Mouse (Mus musculus) neural tube, embryonic 15.5 days (tissue): ENCODE measurements around the gene Ophn1. TPM values are rescaled to one million over a fixed set of nuclear protein-coding genes. Genes with fewer than 3 reads are reported as not detected.

ENCODE experiments used
- ATAC-seq: fragments of 200-750 bp; cut with Nextera tagmentation; 2 replicates; pipeline ENCODE4 v1.8.0; 2017; ENCODE audit warnings: mild to moderate bottlenecking, moderate TSS enrichment, moderate library complexity; ENCODE audit not compliant: low FRiP score
- H3K27ac ChIP-seq: fragments of 300-500 bp; sonication (generic); replicated peaks from 2 replicates; pipeline ENCODE4 v1.5.1; 2015; ENCODE audit warnings: mild to moderate bottlenecking, inconsistent platforms
- H3K27me3 ChIP-seq: fragments of 300-500 bp; sonication (generic); replicated peaks from 2 replicates; pipeline ENCODE4 v1.6.1; 2015; ENCODE audit warnings: inconsistent platforms
- H3K36me3 ChIP-seq: fragments of 300-500 bp; sonication (generic); 2 replicates; pipeline ENCODE4 v1.6.1; 2015; ENCODE audit warnings: inconsistent platforms
- H3K4me1 ChIP-seq: fragments of 300-500 bp; sonication (generic); 2 replicates; pipeline ENCODE4 v1.6.1; 2015; ENCODE audit warnings: inconsistent platforms
- H3K4me2 ChIP-seq: fragments of 300-500 bp; sonication (generic); 2 replicates; pipeline ENCODE4 v1.6.1; 2015; ENCODE audit warnings: inconsistent platforms, mild to moderate bottlenecking, moderate library complexity
- H3K4me3 ChIP-seq: fragments of 300-500 bp; sonication (generic); replicated peaks from 2 replicates; pipeline ENCODE4 v1.5.1; 2015; ENCODE audit warnings: mild to moderate bottlenecking, inconsistent platforms
- H3K9ac ChIP-seq: fragments of 300-500 bp; sonication (generic); replicated peaks from 2 replicates; pipeline ENCODE4 v1.6.1; 2015; ENCODE audit warnings: mild to moderate bottlenecking, inconsistent platforms
- H3K9me3 ChIP-seq: fragments of 300-500 bp; sonication (generic); replicated peaks from 2 replicates; pipeline ENCODE4 v1.6.1; 2016; ENCODE audit warnings: inconsistent platforms
- WGBS: fragments of 180-500 bp; shearing (Covaris S2); methylation state at CpG from one replicate; pipeline ENCODE4 v1.1.7; 2015; ENCODE audit warnings: mixed read lengths; 5-methylcytosine and 5-hydroxymethylcytosine counted together
- polyA plus RNA-seq: library from polyadenylated mRNA; unstranded; fragments of >200 nt; fragmentation: Nextera tagmentation; extraction: Ambion mirVana; gene quantifications from 2 replicates; pipeline ENCODE4 v1.2.1, GENCODE M21; 2015

Gene Ophn1
- polyA plus RNA-seq, 1 experiment from 2014 or later, result 45.0 TPM

- Histone ChIP-seq H3K4me1 (no peaks in the 10 kb centered on the region), H3K36me3 (no peaks in the 10 kb centered on the region), H3K9me3 (no peaks in the 10 kb centered on the region), H3K4me2 (no peak overlapping the region), H3K27ac (no peak overlapping the region), H3K27me3 (peaks cover 2% of the 10 kb centered on the region; the same call in 1 of the 2 replicates), H3K9ac (no peak overlapping the region), H3K4me3 (no peak overlapping the region)
- 96% methylated on average over 6 of the region's 6 CpGs for WGBS
- no peak for ATAC-seq
Measured at GRCm38 (mm10) chrX:98880314-98880713, 10.5 kb downstream of the Ophn1 start.

- WGBS, result 45% methylated on average over 6 of the region's 6 CpGs
Measured at GRCm38 (mm10) chrX:98875144-98875543, 15.7 kb downstream of the Ophn1 start.

GRCm38 (mm10) chrX:98874086-98874485 is 16.7 kb downstream of the Ophn1 start:
- H3K4me3 ChIP-seq, result no peak overlapping the region
- no peaks in the 10 kb centered on the region for H3K27me3 ChIP-seq
- no peaks in the 10 kb centered on the region for H3K36me3 ChIP-seq
- H3K4me2 ChIP-seq, result no peak overlapping the region
- H3K4me1 ChIP-seq, result no peaks in the 10 kb centered on the region
- WGBS, result 86% methylated on average over 5 of the region's 5 CpGs
- no peak overlapping the region for H3K9ac ChIP-seq
- no peak for ATAC-seq
- H3K9me3 ChIP-seq, result no peaks in the 10 kb centered on the region
- H3K27ac ChIP-seq, result no peak overlapping the region

More at GRCm38 (mm10) chrX:98875144-98875543, 15.7 kb downstream of the Ophn1 start:
- Histone ChIP-seq H3K4me1 (no peaks in the 10 kb centered on the region), H3K9ac (no peak overlapping the region), H3K9me3 (no peaks in the 10 kb centered on the region), H3K4me3 (no peak overlapping the region), H3K27me3 (no peaks in the 10 kb centered on the region), H3K27ac (no peak overlapping the region), H3K4me2 (no peak overlapping the region), H3K36me3 (no peaks in the 10 kb centered on the region)
- ATAC-seq, result no peak

- H3K27ac ChIP-seq, result no peak overlapping the region
- no peaks in the 10 kb centered on the region for H3K9me3 ChIP-seq
- H3K4me2 ChIP-seq, result no peak overlapping the region
- H3K4me3 ChIP-seq, result no peak overlapping the region
- no peak overlapping the region for H3K9ac ChIP-seq
- H3K4me1 ChIP-seq, result no peaks in the 10 kb centered on the region
- no peaks in the 10 kb centered on the region for H3K36me3 ChIP-seq
- H3K27me3 ChIP-seq, result no peaks in the 10 kb centered on the region
- WGBS, result 90% methylated on average over 1 of the region's 1 CpGs
- no peak for ATAC-seq
Measured at GRCm38 (mm10) chrX:98872064-98872463, 18.8 kb downstream of the Ophn1 start.

- no peak overlapping the region for H3K4me2 ChIP-seq
- H3K36me3 ChIP-seq, result no peaks in the 10 kb centered on the region
- H3K4me3 ChIP-seq, result no peak overlapping the region
- no peak overlapping the region for H3K9ac ChIP-seq
- no peak for ATAC-seq
- H3K4me1 ChIP-seq, result no peaks in the 10 kb centered on the region
- 79% methylated on average over 1 of the region's 1 CpGs for WGBS
- H3K9me3 ChIP-seq, result no peaks in the 10 kb centered on the region
- no peaks in the 10 kb centered on the region for H3K27me3 ChIP-seq
- no peak overlapping the region for H3K27ac ChIP-seq
Measured at GRCm38 (mm10) chrX:98870541-98870940, 20.3 kb downstream of the Ophn1 start.

- H3K9ac ChIP-seq, result no peak overlapping the region
- H3K9me3 ChIP-seq, result no peaks in the 10 kb centered on the region
- H3K36me3 ChIP-seq, result no peaks in the 10 kb centered on the region
- no peak overlapping the region for H3K27ac ChIP-seq
- no peaks in the 10 kb centered on the region for H3K27me3 ChIP-seq
- no peaks in the 10 kb centered on the region for H3K4me1 ChIP-seq
- H3K4me3 ChIP-seq, result no peak overlapping the region
- WGBS, result 94% methylated on average over 2 of the region's 2 CpGs
- ATAC-seq, result no peak
- H3K4me2 ChIP-seq, result no peak overlapping the region
Measured at GRCm38 (mm10) chrX:98869735-98870134, 21.1 kb downstream of the Ophn1 start.

GRCm38 (mm10) chrX:98869165-98869564 is 21.7 kb downstream of the Ophn1 start:
- Histone ChIP-seq H3K27me3 (no peaks in the 10 kb centered on the region), H3K36me3 (no peaks in the 10 kb centered on the region), H3K9ac (no peak overlapping the region), H3K4me1 (no peaks in the 10 kb centered on the region), H3K4me2 (no peak overlapping the region), H3K9me3 (no peaks in the 10 kb centered on the region), H3K4me3 (no peak overlapping the region), H3K27ac (no peak overlapping the region)
- WGBS, result 85% methylated on average over 5 of the region's 5 CpGs
- ATAC-seq, result no peak

GRCm38 (mm10) chrX:98860167-98860566 is 30.7 kb downstream of the Ophn1 start:
- Histone ChIP-seq H3K4me2 (no peak overlapping the region), H3K36me3 (no peaks in the 10 kb centered on the region), H3K9ac (no peak overlapping the region), H3K9me3 (no peaks in the 10 kb centered on the region), H3K4me1 (no peaks in the 10 kb centered on the region), H3K27me3 (no peaks in the 10 kb centered on the region), H3K27ac (no peak overlapping the region), H3K4me3 (no peak overlapping the region)
- WGBS, result 75% methylated on average over 5 of the region's 5 CpGs
- no peak for ATAC-seq

- H3K27me3 ChIP-seq, result no peaks in the 10 kb centered on the region
- no peak overlapping the region for H3K27ac ChIP-seq
- H3K36me3 ChIP-seq, result no peaks in the 10 kb centered on the region
- WGBS, result 70% methylated on average over 2 of the region's 2 CpGs
- H3K9me3 ChIP-seq, result no peaks in the 10 kb centered on the region
- no peaks in the 10 kb centered on the region for H3K4me1 ChIP-seq
- H3K9ac ChIP-seq, result no peak overlapping the region
- no peak overlapping the region for H3K4me2 ChIP-seq
- no peak for ATAC-seq
- no peak overlapping the region for H3K4me3 ChIP-seq
Measured at GRCm38 (mm10) chrX:98856046-98856445, 34.8 kb downstream of the Ophn1 start.

GRCm38 (mm10) chrX:98850869-98851268 is 40.0 kb downstream of the Ophn1 start:
- no peaks in the 10 kb centered on the region for H3K36me3 ChIP-seq
- H3K4me3 ChIP-seq, result no peak overlapping the region
- no peaks in the 10 kb centered on the region for H3K9me3 ChIP-seq
- H3K4me2 ChIP-seq, result no peak overlapping the region
- no peaks in the 10 kb centered on the region for H3K4me1 ChIP-seq
- ATAC-seq, result no peak
- no peak overlapping the region for H3K27ac ChIP-seq
- no peaks in the 10 kb centered on the region; the same call in 1 of the 2 replicates for H3K27me3 ChIP-seq
- WGBS, result 77% methylated on average over 6 of the region's 6 CpGs
- H3K9ac ChIP-seq, result no peak overlapping the region

- H3K27me3 ChIP-seq, result no peaks in the 10 kb centered on the region; the same call in 1 of the 2 replicates
- ATAC-seq, result no peak
- H3K36me3 ChIP-seq, result no peaks in the 10 kb centered on the region
- H3K4me1 ChIP-seq, result no peaks in the 10 kb centered on the region
- H3K4me2 ChIP-seq, result no peak overlapping the region
- H3K27ac ChIP-seq, result no peak overlapping the region
- no peaks in the 10 kb centered on the region for H3K9me3 ChIP-seq
- H3K9ac ChIP-seq, result no peak overlapping the region
- H3K4me3 ChIP-seq, result no peak overlapping the region
- WGBS, result 60% methylated on average over 2 of the region's 2 CpGs
Measured at GRCm38 (mm10) chrX:98841606-98842005, 49.2 kb downstream of the Ophn1 start.

- WGBS, result 97% methylated on average over 1 of the region's 1 CpGs
- H3K4me3 ChIP-seq, result no peak overlapping the region
- no peak overlapping the region for H3K27ac ChIP-seq
Measured at GRCm38 (mm10) chrX:98835989-98836388, 54.8 kb downstream of the Ophn1 start.

GRCm38 (mm10) chrX:98803813-98804212 is 87.0 kb downstream of the Ophn1 start:
- Histone ChIP-seq H3K4me2 (no peak overlapping the region), H3K9ac (no peak overlapping the region), H3K27me3 (no peaks in the 10 kb centered on the region), H3K4me1 (no peaks in the 10 kb centered on the region), H3K27ac (no peak overlapping the region), H3K9me3 (no peaks in the 10 kb centered on the region), H3K4me3 (no peak overlapping the region), H3K36me3 (no peaks in the 10 kb centered on the region)
- no peak for ATAC-seq

More at GRCm38 (mm10) chrX:98835989-98836388, 54.8 kb downstream of the Ophn1 start:
- Histone ChIP-seq H3K9ac (no peak overlapping the region), H3K4me1 (no peaks in the 10 kb centered on the region), H3K9me3 (no peaks in the 10 kb centered on the region), H3K36me3 (no peaks in the 10 kb centered on the region), H3K4me2 (no peak overlapping the region), H3K27me3 (no peaks in the 10 kb centered on the region)
- no peak for ATAC-seq
